In genomic region chr5:121389691-121390090, GRCm38 (mm10) we compare ENCODE assay signal across 21 mouse cellular contexts. TPM values are rescaled to one million over a fixed set of nuclear protein-coding genes. Genes with fewer than 3 reads are reported as not detected.
A peak's percentile ranks its signal among the peaks of the same experiment; 100 is the strongest.
DNase-seq lines count a peak whose midpoint lies in the region; ATAC-seq and TF ChIP-seq lines count a peak whose summit lies in the region.
"Had no signal": no experiment of that assay in that cellular context is flagged by ENCODE, and none has a peak within 500 bp of the region (broad histone marks: within the 10 kb centered on the region; RNA-seq: fewer than 3 reads in every experiment).

No protein-coding gene starts in this region.

- no peaks in the 10 kb centered on the region for H3K36me3 ChIP-seq in hindbrain, embryonic 13.5 days
- no peaks in the 10 kb centered on the region for H3K36me3 ChIP-seq in hindbrain, embryonic 10.5 days
- no peaks in the 10 kb centered on the region for H3K36me3 ChIP-seq in midbrain, embryonic 13.5 days
- no peaks in the 10 kb centered on the region for H3K36me3 ChIP-seq in midbrain, embryonic 14.5 days (ENCODE audit: control insufficient read depth, insufficient read depth, low read length)
- H3K36me3 ChIP-seq: forebrain, embryonic 15.5 days; hindbrain, embryonic 15.5 days; intestine, embryonic 15.5 days; neural tube, embryonic 12.5 days had no signal

- no peak overlapping the region for H3K4me3 ChIP-seq in hindbrain, embryonic 13.5 days
- H3K4me3 ChIP-seq in hindbrain, embryonic 10.5 days: no peak overlapping the region
- no peak overlapping the region for H3K4me3 ChIP-seq in midbrain, embryonic 13.5 days (replicated peaks)
- H3K4me3 ChIP-seq in midbrain, embryonic 14.5 days (replicated peaks; ENCODE audit: low read depth, low read length): no peak overlapping the region
- H3K4me3 ChIP-seq in bone marrow macrophage, adult 2 months (ENCODE audit: insufficient read depth, low read length): no peak overlapping the region
- H3K4me3 ChIP-seq: forebrain, embryonic 15.5 days; heart, adult 2 months; hindbrain, embryonic 15.5 days; intestine, embryonic 15.5 days; neural tube, embryonic 12.5 days had no signal

- no peak overlapping the region for H3K27ac ChIP-seq in hindbrain, embryonic 13.5 days
- no peak overlapping the region for H3K27ac ChIP-seq in hindbrain, embryonic 10.5 days
- H3K27ac ChIP-seq in midbrain, embryonic 13.5 days: 0 out of 2 replicates have a peak overlapping the region, but pooled peaks have one; percentile 36
- no peak overlapping the region for H3K27ac ChIP-seq in midbrain, embryonic 14.5 days (replicated peaks; ENCODE audit: low read depth, low read length)
- H3K27ac ChIP-seq in bone marrow macrophage, adult 2 months (ENCODE audit: insufficient read depth, low read depth, low read length): peak overlapping the region; percentile 56
- H3K27ac ChIP-seq: forebrain, embryonic 15.5 days; heart, adult 2 months; hindbrain, embryonic 15.5 days; intestine, embryonic 15.5 days; neural tube, embryonic 12.5 days had no signal

- TF ChIP-seq CTCF in bone marrow macrophage, adult 2 months (IDR thresholded peaks at IDR 0.05; ENCODE audit: low read depth, low read length): no peak

- H3K9me3 ChIP-seq in hindbrain, embryonic 13.5 days: no peaks in the 10 kb centered on the region
- H3K9me3 ChIP-seq in hindbrain, embryonic 10.5 days: no peaks in the 10 kb centered on the region
- no peaks in the 10 kb centered on the region for H3K9me3 ChIP-seq in midbrain, embryonic 13.5 days
- no peaks in the 10 kb centered on the region for H3K9me3 ChIP-seq in midbrain, embryonic 14.5 days (ENCODE audit: control insufficient read depth, low read length)
- H3K9me3 ChIP-seq: forebrain, embryonic 15.5 days; hindbrain, embryonic 15.5 days; intestine, embryonic 15.5 days; neural tube, embryonic 12.5 days had no signal

- peak overlapping the region; percentile 35; the same call in 1 of the 2 replicates for H3K9ac ChIP-seq in hindbrain, embryonic 13.5 days
- H3K9ac ChIP-seq in midbrain, embryonic 13.5 days (replicated peaks): no peak overlapping the region
- H3K9ac ChIP-seq in midbrain, embryonic 14.5 days (replicated peaks; ENCODE audit: low read length): no peak overlapping the region
- H3K9ac ChIP-seq: forebrain, embryonic 15.5 days; hindbrain, embryonic 15.5 days; intestine, embryonic 15.5 days; neural tube, embryonic 12.5 days had no signal

- no peak for ATAC-seq in hindbrain, embryonic 13.5 days (ENCODE audit: low FRiP score)
- no peak for ATAC-seq in midbrain, embryonic 13.5 days
- no peak for ATAC-seq in midbrain, embryonic 14.5 days (ENCODE audit: low FRiP score, low TSS enrichment)
- ATAC-seq: forebrain, embryonic 15.5 days; intestine, embryonic 15.5 days; lung, postnatal 0 days; Patski had no signal

- H3K4me1 ChIP-seq in hindbrain, embryonic 13.5 days (replicated peaks): peaks cover 8% of the 10 kb centered on the region
- peaks cover 24% of the 10 kb centered on the region for H3K4me1 ChIP-seq in hindbrain, embryonic 10.5 days (replicated peaks)
- H3K4me1 ChIP-seq in midbrain, embryonic 13.5 days (replicated peaks): peaks cover 8% of the 10 kb centered on the region
- 0 out of 2 replicates have a peak, but pooled peaks cover 2% of the 10 kb centered on the region for H3K4me1 ChIP-seq in midbrain, embryonic 14.5 days (ENCODE audit: control insufficient read depth, insufficient read depth, low read length)
- H3K4me1 ChIP-seq in bone marrow macrophage, adult 2 months (ENCODE audit: control insufficient read depth, insufficient read depth, low read length): peaks cover 19% of the 10 kb centered on the region

- no peaks in the 10 kb centered on the region for H3K27me3 ChIP-seq in hindbrain, embryonic 13.5 days
- H3K27me3 ChIP-seq in hindbrain, embryonic 10.5 days (ENCODE audit: insufficient read depth, poor library complexity, severe bottlenecking): peaks cover 15% of the 10 kb centered on the region
- H3K27me3 ChIP-seq in midbrain, embryonic 13.5 days: peaks cover 5% of the 10 kb centered on the region; the same call in 1 of the 2 replicates
- H3K27me3 ChIP-seq in midbrain, embryonic 14.5 days (ENCODE audit: control insufficient read depth, insufficient read depth, low read length): no peaks in the 10 kb centered on the region
- H3K27me3 ChIP-seq: forebrain, embryonic 15.5 days; hindbrain, embryonic 15.5 days; intestine, embryonic 15.5 days; neural tube, embryonic 12.5 days; Patski had no signal

- no peak for DNase-seq in hindbrain, embryonic 10.5 days (ENCODE audit: low spot score)
- DNase-seq in midbrain, embryonic 14.5 days: no peak
- DNase-seq in lung, postnatal 4 days: no peak
- DNase-seq in spleen, postnatal 4 days (ENCODE audit: low spot score in 2 of 2): no peak
- DNase-seq: cerebellum, adult 8-10 months; gastrocnemius, postnatal 25 days; kidney, adult 8-10 months; kidney, postnatal 10 days; right cerebral cortex, postnatal 14 days; thymus, postnatal 25 days had no signal

- no peak overlapping the region for H3K4me2 ChIP-seq in hindbrain, embryonic 13.5 days
- H3K4me2 ChIP-seq in midbrain, embryonic 13.5 days (replicated peaks): no peak overlapping the region
- no peak overlapping the region for H3K4me2 ChIP-seq in midbrain, embryonic 14.5 days (ENCODE audit: low read length)
- H3K4me2 ChIP-seq: forebrain, embryonic 15.5 days; hindbrain, embryonic 15.5 days; intestine, embryonic 15.5 days; midbrain, embryonic 11.5 days; neural tube, embryonic 12.5 days had no signal

- no peak for TF ChIP-seq POLR2A in bone marrow macrophage, adult 2 months (IDR thresholded peaks at IDR 0.05; ENCODE audit: borderline replicate concordance, low read depth, low read length)

RNA-seq across cellular contexts. Expression of gene Trafd1, which starts 4.3 kb away (rescaled TPM):
- polyA plus RNA-seq in hindbrain, embryonic 13.5 days (2015; fragmentation: Nextera tagmentation; extraction: Ambion mirVana): 139 and 145 TPM in 2 replicates
- 70.8 and 96.2 TPM in 2 replicates for polyA plus RNA-seq in hindbrain, embryonic 10.5 days (2016; fragmentation: Nextera tagmentation; extraction: Ambion mirVana)
- 149 and 150 TPM in 2 replicates for polyA plus RNA-seq in midbrain, embryonic 13.5 days (2015; fragmentation: Nextera tagmentation; extraction: Ambion mirVana)
- polyA plus RNA-seq in midbrain, embryonic 14.5 days (2014; fragmentation: Nextera tagmentation; extraction: Ambion mirVana): 137 and 146 TPM in 2 replicates
- polyA plus RNA-seq in bone marrow macrophage, adult 2 months (2012; ENCODE audit: insufficient read depth, insufficient read length, missing spikeins): 233 and 235 TPM in 2 replicates

RNA-seq across cellular contexts. Expression of gene Naa25, which starts 8.0 kb away (rescaled TPM):
- polyA plus RNA-seq in hindbrain, embryonic 13.5 days (2015; fragmentation: Nextera tagmentation; extraction: Ambion mirVana): 47.7 and 51.8 TPM in 2 replicates
- 44.1 and 54.2 TPM in 2 replicates for polyA plus RNA-seq in hindbrain, embryonic 10.5 days (2016; fragmentation: Nextera tagmentation; extraction: Ambion mirVana)
- 48.0 and 50.7 TPM in 2 replicates for polyA plus RNA-seq in midbrain, embryonic 13.5 days (2015; fragmentation: Nextera tagmentation; extraction: Ambion mirVana)
- 42.9 and 60.7 TPM in 2 replicates for polyA plus RNA-seq in midbrain, embryonic 14.5 days (2014; fragmentation: Nextera tagmentation; extraction: Ambion mirVana)
- 9.9 and 14.0 TPM in 2 replicates for polyA plus RNA-seq in bone marrow macrophage, adult 2 months (2012; ENCODE audit: insufficient read depth, insufficient read length, missing spikeins)

Comparison
In these comparisons a context has a peak if more than half of its experiments do, and no peak if none do; other contexts are left out.
1. H3K27ac ChIP-seq: peak in midbrain, embryonic 13.5 days (single experiment) and bone marrow macrophage, adult 2 months (single experiment); none in hindbrain, embryonic 13.5 days (single experiment), hindbrain, embryonic 10.5 days (single experiment) and midbrain, embryonic 14.5 days (single experiment).